Mouse (Mus musculus): ENCODE results near the gene Gm48551.
A peak's percentile ranks its signal among the peaks of the same experiment; 100 is the strongest.

Gm48551 gene

DNA sequence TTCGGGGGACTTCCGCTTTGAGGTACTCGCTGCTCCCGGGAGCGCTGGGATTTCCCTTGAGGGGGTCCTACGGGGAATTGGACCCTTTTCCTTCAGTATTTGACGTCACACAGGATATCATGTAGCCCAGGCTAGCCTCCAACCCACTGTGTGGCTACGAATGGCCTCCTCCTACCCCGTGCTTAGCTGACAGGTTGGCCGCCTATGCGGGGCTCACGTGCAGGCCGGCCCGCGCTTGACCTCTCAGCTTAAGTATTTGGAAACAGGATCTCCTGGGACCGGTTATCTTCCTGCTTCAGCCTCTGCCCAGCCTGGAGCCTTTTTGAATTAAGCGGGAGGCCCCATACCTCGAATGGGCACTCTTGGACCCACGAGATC is 328 bp downstream of the Gm48551 start:
- DNase-seq (ENCODE audit: low spot score) = no peak

DNA sequence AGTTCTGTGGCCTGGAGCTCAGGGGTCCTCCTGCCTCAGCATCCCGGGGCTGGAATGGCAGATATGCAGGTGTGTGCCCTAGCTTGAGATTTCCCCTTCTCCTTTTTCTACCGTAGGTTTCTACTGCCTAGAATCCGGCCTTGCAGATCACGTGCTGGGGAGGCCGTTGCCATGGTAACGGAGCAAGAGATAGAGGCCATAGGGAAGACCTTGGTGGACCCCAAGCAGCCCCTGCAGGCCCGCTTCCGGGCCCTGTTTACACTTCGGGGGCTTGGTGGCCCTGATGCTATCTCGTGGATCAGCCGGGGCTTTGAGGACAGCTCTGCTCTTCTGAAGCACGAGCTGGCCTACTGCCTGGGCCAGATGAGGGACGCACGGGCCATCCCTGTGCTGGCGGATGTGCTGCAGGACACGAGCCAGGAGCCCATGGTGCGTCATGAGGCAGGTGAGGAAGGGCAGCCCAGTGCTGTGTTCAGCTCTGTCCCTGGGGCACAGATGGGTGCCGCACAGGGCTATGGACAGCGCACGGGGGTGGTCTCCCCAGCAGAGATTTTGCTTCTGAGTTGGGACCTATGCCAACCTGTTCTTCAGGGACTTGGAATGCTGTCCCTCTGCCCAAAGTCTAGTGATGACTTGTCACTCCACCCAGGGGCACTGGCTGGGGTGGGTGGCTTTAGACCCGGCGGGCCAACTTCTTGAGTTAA is 1.5 kb downstream of the Gm48551 start:
- DNase-seq (ENCODE audit: low spot score) = peak; percentile 76

DNA sequence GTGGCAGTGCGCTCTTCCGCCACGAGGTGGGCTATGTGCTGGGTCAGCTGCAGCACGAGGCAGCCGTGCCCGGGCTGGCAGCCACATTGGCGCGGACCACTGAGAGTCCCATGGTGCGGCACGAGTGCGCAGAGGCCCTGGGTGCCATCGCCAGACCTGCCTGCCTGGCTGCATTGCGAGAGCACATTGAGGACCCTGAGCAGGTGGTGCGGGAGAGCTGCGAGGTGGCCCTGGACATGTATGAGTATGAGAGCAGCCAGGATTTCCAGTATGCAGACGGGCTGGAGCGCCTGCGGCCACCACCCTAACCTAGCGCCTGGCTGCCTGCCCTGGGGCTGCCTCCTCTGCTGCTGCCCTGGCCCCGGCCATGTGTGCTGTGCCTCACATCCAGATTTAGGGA is 3.5 kb downstream of the Gm48551 start:
- no peak for DNase-seq (ENCODE audit: low spot score)

DNA sequence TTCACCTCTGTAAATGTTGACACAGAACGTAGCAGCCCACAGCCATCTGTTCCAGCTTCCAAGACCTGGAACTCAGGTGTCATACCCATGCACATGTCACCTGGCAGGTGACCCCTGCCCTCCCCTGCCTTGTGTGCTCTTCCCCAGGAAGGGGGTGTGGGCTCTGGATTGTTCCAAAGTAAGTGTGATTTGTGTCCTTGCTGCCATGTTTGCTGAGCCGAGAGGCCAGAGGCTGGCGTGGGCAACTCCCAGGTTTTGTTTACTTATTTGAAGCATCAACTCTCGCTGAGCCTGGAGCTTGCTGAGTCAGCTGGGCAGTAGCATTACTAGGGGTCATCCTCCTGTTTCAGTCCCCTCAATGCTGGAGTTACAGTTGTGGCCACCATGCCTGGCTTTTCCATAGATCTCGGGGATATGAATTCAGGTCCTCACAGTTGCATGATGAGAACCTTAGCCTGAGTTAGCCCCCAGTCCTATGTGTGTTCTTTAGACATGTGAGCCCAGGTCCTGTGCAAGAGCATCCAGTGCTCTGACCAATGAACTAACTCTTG is 4.3 kb downstream of the Gm48551 start, which contains the start of gene Gm48552:
TSS of gene Gm48552 (plus strand) at position 501 of the 551 bp plus-strand sequence.
- no peak for DNase-seq (ENCODE audit: low spot score)

DNA sequence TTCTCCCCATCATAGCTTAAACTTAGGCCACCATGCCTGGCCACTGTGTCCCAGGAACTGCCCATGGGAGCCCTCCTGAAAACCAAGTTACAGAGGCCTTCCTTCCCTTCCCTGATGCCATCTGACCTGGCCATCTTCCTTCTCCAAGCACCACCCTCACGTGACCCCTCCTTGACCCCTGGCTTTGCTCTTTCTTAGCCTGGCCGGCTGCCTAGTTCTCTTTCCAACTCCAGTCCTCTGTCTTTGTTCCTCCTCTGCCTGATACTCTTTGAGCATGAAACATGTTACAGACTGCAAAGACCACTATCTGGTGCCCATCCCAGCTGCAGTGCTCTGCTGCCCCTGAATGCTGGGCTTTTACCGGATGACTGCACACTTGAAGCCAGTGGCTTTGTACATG is 5.1 kb downstream of the Gm48551 start:
- DNase-seq (ENCODE audit: low spot score) = peak; percentile 72

DNA sequence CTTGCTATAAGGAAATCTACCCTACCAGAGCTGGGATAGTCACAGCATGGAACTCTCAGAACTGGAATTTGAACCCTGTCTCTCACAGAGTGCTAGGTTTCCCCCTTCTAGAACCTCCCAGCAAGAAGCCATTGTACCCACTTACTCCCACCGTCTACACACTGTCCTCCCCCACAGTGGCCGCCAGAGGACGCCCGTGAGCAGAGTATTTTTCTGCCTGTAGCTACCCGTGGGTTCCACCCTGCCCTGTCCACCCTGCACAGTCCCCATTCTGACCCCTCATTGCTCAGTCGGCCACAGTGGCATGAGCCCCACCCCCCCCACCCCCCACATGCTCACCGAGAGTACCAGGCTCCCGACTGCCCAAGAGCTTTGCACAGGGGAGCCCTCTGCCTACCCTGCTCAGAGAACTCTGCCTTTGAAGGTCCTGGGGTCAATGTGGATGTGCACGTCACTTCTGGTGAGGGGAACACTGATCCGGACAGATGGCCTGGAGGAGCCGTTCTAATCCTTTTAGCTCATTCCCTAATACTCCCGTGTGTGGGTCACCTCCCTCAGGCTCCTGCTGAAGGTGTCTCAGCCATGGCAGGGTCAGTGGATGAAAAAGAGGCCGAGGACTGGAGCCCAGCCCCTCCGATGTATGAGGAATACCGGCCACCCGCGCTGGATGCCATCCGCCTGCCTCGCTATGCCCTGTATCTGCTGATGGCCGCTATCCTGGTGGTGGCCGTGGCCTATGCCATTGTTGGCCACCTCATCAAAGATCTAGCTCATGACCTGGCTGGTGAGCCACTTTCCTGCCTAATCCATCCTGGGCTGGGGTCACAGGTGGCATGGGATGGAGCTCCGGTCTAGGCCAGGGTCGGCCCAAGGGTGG is 5.8 kb downstream of the Gm48551 start:
- peak; percentile 71 for DNase-seq (ENCODE audit: low spot score)

DNA sequence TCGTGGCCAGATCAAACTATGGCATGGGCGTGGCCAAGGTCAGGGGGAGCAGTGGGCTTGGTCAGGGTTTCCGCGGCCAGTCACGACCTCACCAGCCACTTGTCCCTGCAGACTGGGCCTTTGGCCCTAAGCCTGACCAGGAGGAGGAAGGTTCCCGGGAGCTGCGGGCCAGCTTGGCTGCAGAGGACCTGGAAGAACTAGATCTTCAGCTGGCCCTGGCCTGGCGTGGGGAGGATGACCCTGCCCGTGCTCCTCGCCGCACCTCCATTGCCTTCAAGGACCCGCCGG is 6.4 kb downstream of the Gm48551 start:
- no peak for DNase-seq (ENCODE audit: low spot score)

DNA sequence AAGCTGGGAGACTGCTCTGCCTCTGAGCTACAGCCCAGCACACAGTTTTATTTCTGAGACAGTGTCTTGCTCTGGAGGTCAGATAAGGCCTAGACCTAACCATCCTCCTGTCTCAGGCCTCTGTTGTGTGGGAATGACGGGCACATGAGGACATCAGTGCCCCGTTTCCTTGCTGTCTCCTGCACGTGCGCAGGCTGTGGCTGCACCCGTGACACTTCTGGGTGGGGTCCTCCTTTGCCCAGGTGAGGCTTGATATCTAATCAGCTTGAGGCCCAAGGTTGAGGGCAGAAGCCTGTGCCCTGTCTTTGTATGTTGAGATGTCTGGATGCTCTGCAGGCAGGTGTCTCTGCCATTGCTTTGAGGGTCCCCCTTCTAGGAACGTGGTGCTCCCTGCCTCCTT is 8.0 kb downstream of the Gm48551 start:
- no peak for DNase-seq (ENCODE audit: low spot score)

DNA sequence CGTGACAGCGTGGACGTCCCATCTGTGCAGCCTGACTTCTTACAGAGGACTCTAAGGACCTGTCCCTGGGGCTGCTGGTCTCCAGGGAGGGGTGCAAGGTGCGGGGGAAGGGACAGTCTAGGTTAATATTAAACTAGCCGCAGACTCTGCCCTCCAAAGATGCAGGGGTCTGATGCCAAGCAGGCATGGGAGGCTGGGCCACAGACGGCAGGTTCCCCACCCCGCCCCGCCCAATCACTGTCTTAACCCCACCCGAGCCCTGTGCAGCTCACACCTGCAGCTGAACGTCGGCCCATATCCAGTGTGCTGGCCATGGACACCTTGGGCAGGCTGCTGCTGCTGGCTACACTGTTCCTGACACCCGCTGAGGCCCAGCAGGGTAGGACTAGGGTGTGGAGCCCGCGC is 8.5 kb downstream of the Gm48551 start, which contains the start of gene Smim24:
TSS of gene Smim24 (plus strand) at position 271 of the 405 bp plus-strand sequence.
- DNase-seq (ENCODE audit: low spot score) = no peak

DNA sequence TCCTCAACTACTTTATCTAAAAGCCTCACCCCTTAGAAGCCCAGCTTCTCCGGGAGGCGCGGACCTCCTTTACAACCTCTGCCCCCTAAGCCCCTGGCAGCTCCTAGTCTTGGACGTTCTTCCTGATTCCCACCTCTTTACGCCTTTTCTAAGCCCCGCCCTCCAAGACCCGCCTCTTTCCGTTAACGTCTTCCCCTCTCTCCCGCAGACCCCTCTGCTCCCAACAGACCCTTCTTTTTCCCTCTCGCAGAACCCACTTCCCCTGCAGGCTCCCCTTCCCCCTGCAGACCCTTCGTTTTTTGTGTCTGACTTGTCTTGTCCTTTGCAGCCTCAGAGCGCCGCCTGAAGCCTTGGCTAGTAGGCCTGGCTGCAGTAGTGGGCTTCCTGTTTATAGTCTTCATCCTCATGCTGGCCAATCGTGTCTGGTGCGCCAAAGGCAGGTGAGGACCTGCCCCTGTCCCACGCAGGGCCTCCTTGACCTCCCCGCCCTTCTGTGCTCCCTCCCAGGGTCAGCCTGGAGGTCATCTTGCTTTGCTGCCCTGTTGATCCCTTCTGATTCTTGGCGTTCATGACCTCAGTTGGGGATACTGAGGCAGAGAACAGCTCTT is 9.3 kb downstream of the Gm48551 start:
- no peak for DNase-seq (ENCODE audit: low spot score)

DNA sequence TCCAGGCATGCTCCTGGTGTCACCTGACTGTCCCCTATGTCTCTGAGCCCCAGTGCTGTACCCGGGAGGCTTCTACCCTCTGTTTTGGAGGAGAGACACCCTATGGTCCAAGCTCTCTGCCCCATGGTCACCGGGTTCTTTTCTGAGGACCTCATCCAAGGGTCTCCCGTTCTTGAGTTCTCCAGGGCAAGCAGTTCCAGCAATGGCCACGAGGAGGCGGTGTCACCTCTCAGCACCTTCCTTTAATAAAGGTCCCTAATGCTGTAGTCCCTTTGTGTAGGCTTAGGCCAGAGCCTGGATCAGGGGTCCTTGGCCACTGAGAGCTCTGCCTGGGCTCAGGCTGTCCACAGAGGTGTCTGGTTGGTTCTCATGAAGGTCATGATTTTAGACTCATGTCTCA is 10.9 kb downstream of the Gm48551 start:
- peak; percentile 80 for DNase-seq (ENCODE audit: low spot score)

DNA sequence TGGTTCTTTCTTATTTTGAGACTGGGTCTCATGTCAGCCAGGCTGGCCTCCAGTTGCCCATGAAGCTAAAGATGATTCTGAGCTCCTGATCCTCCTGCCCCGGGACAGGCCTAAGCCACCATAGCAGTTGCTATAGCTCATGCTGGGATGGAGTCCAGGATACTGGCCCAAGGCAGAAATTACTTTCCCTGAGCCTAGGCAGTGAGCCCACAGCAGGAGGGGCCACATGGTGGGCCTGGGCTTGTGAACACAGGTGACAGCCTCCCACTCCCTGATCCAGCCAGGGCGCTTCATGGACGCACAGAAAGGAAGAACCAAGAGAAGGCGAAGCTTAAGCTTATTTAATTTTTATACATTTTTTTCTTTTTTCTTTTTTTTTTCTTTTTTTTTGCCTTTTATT is 11.6 kb downstream of the Gm48551 start:
- DNase-seq (ENCODE audit: low spot score) = no peak

DNA sequence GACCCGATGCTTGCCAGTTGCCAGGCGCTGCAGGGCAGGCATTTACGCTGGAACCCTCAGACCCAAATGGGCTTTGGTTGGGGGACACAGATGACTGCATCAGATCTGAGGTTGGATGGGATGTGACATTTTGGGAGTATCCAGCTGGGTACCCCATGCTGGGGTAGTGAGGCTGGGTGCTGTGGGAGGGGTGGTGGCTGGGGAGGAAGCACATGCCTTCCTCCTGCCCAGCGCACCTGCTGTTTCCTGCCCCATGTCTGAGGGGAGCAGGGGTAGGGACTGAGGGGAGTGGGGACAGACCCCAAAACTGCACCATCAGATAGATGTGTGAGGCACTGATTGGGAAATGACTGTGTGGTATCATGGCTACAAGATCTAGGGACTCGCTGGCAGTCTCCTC is 12.5 kb downstream of the Gm48551 start:
- DNase-seq (ENCODE audit: low spot score) = no peak

DNA sequence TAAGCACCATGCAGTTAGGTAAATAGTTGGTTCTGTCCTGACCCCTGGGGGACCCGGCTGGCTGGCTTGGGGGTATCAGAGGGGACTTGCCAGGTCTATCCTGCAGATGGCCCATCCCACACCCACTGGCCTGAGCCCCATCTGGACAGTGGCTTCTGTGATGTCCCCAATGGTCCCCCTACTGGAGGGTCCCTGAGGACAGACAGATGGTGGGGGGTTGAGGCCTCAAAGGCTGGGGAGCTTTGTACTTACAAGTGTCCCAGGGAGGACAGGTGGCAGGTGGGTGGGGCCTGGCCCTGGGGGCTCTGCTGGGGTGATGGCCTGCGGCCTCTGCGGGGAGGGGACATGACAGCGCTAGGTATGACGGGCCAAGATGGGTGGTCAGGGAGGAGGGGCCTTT is 15.0 kb downstream of the Gm48551 start:
- no peak for DNase-seq (ENCODE audit: low spot score)

DNA sequence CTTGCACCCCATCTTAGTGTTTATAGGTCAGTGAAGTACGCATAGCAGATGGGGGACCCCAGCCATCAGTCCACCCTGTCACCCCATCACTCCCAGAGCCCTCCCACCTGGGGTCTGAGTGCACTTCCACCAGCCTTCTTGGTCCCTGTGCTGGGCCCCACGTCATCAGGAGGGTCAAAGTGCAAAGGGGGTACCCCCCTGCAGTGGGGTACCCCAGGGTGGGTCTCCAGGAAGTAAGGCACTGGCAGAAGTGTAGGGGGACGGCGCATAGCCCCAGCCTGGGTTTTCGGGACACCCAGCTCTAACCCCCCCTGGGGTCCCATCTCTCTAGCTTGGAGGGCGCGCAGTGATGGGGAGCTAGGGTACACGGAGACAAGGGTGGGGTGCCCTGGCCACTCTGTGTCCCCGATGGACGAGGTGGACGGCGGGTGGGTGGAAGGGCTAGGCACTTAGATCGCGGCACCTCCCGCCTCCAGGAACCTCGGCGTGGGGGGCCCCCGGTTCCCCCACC is 15.6 kb downstream of the Gm48551 start:
- DNase-seq (ENCODE audit: low spot score) = no peak

DNA sequence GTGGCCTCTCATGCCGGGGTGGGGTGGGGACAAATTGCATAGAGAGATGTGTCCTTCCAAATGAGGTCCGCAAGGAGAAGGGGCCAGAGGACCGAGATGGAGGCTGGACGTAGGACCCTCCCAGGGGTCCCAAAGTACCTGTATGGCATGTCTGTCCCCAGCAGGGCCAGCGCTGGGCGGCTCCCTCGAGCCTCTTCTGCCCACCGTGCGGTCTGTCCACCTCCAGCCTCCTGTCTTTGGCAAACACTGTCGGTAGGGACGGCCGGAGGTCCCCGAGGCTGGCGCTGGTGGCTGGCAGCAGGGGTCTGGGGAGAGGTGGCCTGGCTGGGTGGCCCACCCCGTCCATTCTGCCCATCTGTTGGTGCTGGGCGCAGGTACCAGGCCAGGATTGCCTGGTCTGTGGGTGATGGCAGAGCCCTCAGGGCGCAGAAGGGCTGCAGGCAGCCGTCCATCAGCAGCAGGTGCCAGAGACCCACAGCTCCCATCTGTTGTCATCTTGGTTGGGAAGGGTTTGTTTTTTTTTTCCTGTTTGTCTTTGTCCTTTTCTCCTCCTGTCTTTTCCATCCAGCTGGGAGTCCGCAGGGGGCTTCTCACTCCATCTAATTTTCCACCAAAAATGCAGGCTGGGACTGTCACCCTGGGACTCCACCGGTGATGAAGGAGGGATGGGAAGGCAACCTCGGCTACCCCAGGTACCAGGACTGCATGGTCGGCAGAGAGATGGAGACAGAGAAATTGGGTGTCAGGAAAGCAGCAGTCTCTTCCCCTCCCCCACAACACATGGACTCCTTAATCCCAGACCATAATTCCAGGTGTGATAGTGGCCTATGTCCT is 16.3 kb downstream of the Gm48551 start:
- no peak for DNase-seq (ENCODE audit: low spot score)

DNA sequence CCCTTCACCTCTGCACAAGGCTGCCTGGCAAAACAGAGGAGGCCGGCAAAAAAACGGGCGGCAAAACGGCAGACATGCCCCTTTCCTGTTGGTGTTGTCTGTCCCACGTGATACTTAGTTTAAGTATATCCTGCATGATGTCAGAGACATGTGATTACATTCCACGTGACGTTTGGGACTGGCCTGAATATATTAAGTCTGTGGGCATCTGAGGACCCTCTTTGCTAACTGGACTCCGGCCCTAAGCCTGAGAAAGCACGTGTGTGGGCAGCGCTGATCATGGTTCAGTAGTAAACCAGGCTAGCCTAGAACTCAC is 16.9 kb downstream of the Gm48551 start:
- no peak for DNase-seq (ENCODE audit: low spot score)

DNA sequence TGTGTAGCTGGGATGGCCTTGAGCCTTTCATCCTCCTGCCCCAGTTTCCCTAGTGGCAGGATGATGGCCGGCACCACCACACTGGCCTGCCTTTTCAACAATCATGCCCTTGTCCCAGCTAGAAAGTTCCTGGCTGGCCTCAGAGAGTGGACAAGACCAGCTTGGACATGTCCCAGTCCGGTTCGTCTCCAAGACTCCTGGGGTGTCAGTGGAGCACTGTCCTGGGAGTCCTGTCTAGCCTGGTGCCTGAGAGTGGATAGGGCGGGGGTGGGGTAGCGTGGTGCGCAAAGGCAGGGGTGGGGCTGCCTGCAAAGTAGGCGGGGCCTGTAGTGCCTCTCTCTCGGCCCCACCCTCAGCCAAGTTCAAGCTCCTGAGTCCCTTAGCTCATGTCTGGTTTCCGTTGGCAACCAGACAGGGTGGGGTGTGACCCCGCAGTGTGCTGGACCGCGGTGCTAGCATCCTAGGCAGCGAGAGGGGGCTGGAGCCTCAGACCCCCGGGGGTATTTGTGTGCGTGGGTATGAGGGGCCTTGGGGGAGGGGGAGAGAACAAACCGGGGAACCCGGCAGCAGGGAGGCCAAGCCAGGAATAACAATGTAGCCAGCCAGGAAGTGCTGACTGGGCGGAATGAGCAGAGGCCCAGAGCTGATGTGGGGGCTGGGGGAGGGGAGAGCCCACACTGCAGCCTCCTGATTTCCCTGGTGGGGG is 17.4 kb downstream of the Gm48551 start:
- peak; percentile 50 for DNase-seq (ENCODE audit: low spot score)

DNA sequence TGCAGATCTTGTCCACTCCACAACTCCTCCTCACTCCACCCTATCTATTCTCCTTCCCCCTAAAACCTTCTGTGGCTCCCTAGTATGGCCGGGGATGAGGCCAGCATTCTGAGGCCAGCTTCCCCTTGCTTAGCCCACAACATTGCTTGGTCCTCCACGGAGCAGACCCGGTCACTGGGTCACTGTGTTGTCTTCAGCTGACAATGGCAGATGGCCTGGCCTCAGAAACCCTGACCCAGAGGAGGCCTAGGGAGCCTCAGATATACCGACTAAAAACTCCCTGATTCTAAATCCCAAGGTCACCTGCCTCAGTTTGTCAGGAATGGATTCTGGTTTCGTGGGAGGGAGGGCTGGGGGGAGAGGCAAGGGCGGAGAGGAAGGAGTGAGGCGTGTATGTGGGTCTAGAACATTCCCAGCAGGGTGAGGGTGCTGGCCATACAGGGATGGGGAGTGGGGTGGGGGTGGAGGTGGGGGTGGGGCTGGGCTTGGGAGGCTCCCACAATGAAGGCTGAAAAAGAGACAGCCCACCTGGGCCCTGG is 18.0 kb downstream of the Gm48551 start:
- DNase-seq (ENCODE audit: low spot score) = no peak

DNA sequence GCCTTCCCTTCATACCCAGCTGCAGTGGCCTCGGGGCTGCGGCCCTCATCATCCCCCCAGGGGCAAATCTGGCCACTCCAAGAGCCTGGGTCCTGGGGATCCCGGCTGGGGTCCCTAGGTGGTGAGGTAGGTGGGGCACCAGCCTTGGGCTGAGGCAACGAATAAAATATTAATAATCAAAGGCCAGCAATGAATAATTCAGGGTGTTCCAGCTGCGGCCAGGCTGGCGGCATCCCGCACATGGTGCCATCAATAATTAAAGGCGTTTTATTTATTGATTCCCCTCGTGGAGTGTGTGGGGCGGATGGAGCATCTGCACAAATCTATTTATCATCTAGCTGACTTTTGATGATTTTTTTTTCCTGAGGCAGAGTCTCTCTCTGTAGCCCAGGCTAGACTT is 19.2 kb downstream of the Gm48551 start:
- DNase-seq (ENCODE audit: low spot score) = no peak

DNA sequence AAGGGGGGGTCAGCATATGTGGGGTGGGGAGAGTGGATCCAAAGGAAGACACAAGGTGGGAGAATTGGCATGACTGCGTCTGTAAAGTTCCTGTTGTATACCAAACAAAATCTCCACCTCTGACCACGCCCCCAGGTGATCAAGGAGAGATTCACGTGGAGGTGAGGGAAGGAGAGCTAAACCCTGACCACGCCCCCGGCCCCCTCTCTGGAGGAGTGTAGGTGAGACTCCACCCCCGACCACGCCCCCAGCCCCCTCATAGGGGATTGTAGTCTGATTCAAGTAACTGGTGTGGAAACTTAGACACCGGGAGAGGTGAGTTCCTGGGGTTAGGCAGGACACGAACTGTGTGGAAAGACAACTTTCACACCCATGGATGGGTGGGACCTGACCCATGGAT is 19.8 kb downstream of the Gm48551 start:
- DNase-seq (ENCODE audit: low spot score) = no peak
